Mouse (Mus musculus): ENCODE data around the gene Pgd.
A peak's percentile ranks its signal among the peaks of the same experiment; 100 is the strongest.

Gene Pgd

GRCm38 (mm10) chr4:149166957-149167611 is 513 bp upstream of the Pgd start:
- DNase-seq, result no peak

- no peak for DNase-seq
Observed at GRCm38 (mm10) chr4:149164150-149164549, 2.4 kb downstream of the Pgd start.

- DNase-seq, result no peak
Observed at GRCm38 (mm10) chr4:149163196-149163595, 3.4 kb downstream of the Pgd start.

DNA sequence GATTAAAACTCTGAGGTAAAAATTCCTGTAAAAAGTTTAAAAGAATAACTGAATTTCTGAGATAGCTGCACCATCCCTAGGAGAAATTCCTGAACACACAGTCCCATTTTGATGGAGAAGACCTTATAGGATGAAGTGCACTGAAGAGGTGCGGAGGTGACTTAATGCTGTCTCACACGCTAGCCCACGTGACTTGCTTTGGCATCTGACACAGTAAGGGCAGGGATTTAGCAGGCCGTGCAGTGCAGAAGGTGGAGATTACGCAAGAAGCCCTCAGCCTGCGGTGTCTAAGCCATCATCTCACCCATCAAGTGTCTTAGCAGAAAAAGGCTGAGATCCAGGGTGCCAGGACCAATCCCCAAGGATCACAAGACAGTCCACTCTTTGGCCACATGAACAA is 5.4 kb downstream of the Pgd start:
- DNase-seq, result no peak

DNA sequence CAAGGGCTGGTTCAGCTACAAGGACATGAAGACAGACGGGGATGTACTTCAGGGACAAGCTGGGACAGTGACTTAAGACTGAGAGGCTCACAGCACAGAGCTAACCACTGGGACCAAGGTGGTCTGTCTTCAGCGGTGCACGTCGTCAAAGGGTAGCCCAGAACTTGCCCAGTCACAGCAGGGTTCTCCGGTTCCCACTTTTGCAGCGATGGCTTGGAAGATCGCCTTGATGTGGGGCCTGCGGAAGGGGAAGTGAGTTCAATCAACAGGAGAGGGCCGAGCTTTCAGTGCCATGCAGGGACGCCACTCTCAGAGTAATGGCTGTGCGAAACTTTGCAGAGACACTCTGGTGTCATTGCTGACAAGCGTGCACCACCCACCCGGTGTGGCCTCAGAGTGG is 6.7 kb downstream of the Pgd start:
- DNase-seq, result no peak

DNA sequence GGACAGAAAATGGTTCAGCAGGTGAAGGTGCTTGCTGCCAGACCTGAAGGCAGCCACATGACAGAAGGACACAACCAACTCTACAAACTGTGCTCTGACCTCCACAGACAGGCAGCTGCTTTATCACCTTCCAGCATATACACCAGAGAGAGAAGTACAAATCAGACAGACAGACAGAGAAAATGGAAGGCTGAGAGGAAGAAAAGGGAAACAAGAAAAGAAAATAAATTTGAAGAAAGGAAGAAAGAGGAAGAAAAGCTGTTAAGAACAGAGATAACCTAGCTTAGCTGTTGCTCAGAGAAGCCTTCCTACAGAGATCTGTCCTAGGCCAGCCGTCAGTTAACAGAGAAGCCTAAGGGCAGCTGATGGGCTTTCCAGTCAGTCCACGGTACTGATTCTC is 7.4 kb downstream of the Pgd start:
- no peak for DNase-seq

DNA sequence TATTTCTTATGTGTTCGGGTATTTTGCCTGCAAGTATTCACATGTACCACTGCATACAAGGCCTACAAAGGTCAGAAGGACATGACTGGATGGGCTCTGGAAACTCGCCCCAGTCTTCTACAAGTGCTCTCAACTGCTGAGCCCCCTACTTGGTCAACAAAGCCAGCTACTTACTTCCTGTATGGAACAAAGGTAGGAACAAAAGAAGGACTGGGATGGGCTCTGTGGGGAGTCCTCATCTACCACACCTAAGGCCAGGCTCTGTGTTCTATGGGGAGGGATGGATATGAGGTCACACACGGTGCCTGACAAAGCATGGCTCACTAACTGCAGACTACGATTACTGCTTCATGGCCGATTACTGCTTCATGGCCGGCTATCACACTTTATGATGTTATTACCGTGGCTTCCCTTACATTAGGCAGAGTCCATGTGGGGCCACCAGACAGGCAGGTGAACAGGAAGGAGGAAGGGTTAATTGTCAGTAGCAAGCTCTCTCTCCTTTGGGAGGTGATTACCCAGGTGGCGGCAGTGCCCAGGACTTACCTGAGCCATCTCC is 9.1 kb downstream of the Pgd start:
- no peak for DNase-seq

- DNase-seq, result no peak
Observed at GRCm38 (mm10) chr4:149155711-149156110, 10.9 kb downstream of the Pgd start.

DNA sequence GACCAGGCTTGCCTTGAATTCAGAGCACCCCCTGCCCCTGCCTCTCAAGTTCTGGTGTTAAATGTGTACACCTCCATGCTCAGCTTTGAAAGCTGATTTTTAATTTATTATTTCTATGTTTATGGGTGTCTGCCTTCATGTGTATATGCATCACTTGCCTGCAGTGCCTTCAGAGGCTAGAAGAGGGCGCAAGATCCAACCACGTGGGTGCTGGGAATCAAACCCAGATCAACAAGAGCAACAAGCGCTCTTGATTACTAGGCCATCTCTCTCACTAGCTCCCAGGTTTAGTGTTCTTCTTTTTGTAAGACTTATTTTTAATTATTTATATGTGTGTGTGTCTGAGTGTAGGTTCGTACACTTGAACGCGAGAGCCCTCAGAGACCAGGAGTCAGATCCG is 11.7 kb downstream of the Pgd start:
- no peak for DNase-seq

DNA sequence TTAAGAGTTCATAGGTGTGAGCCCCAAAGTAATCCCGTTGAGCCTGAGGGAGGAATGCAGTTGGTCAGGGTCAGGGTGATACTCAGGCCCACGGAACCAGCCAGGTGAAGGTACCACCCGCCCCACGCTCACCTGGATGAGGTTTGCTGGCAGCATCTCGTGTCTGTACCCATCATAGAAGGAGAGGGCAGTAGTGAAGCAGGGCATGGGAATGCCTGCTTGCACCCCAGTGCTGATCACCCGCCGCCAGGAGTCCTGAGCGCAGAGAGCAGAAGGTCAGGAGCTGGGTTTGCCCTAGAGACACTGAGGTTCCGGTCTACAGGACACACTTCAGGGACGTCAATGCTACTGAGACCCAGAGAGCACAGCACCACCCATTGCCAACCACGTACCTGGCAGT is 15.8 kb downstream of the Pgd start:
- no peak for DNase-seq

DNA sequence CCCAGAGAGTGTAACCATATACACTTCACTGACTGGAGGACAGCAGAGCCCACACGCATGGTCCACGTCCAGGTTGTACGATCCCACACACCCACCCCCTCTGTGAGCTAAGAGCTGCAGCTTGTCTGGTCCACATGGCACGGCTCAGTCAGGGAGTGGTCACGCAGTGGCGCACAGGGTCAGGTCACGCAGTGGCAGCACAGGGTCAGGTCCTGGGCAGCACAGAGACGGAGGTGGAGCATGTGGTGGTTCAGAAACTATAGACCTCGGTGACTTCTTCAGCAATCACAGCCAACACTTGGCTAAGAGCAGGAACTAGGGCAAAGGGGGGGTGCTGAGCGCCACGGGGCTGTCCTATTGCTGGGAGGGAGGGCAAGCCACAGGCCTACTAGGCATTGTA is 16.3 kb downstream of the Pgd start:
- no peak for DNase-seq

- DNase-seq, result no peak
Observed at GRCm38 (mm10) chr4:149149611-149150010, 17.0 kb downstream of the Pgd start.

DNA sequence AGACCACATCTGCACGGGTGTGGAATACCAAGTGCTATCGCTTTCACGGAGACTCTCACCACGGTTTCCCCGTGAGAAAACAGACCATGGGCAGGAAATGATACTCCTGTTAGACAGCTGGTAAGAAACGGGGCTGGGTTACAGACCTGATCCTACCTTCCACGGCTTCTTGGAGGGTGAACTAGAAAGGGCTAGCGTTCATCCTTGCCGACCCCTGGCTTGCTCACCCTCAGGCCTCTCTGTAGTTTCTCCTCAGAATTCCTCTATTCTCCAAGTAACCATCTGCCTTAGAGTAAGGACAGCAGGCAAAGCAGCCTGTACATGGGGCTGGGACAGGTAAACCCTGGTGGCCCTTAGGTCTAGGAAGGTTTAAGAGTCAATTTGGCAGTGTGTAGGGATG is 17.4 kb downstream of the Pgd start:
- no peak for DNase-seq

- DNase-seq, result no peak
Observed at GRCm38 (mm10) chr4:149148084-149148483, 18.5 kb downstream of the Pgd start.

DNA sequence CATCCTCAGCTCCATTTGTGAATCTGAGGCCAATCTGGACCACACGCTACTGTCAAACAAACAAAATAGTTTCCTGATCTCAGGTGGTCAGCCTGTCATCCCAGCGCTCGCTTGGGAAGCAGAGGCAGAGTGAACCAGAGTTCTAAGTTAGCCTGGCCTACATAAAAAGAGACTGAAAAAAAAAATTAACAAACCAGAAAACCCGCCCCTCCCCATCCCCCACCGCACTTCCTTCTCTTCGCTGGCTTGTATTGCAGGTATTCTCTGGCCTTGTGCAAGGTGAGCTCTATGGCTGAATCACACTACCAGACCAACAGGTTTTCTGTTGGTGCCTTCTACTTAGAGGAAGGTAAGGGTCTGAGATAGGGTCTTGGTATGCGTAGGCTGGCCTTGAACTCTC is 19.0 kb downstream of the Pgd start:
- no peak for DNase-seq

DNA sequence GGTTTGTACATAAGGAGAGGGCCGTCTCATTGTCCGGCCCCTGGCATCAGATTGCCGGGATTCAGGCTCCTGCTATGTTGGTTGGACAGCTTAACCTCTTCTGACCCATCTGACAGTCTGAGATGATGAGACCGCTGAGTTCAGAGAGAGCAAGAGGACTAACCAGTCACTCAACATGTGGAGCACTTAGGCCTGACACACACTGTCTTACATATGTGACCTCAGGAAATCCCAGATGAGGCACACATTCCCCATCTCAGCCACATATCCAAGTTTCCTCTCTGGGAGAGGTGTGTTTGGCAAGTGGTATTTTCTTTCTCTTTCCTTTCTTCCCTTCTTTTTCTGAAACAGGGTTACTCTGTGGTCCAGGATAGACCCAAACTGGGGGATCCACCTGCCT is 21.4 kb downstream of the Pgd start:
- no peak for DNase-seq

GRCm38 (mm10) chr4:149144459-149144858 is 22.1 kb downstream of the Pgd start:
- DNase-seq, result peak; percentile 91

DNA sequence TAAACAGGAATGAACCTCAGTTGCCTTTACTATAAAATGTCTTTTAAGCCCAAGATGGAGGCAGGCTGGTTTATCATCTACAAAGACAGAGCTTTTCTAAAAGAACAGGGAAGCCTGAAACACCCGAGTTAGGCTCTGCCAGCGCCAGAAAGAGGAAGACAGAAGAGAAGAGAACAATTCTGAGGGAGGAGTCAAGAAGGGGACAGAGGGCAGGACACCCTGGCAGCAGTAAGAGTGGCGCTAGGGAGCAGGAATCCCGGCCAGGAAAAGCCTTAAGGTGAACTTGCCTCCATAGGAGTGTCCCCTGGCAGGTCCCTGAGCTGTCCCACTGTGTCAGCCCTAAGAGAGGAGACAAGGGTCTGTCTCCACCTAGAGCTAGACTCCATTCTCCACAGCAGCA is 23.0 kb downstream of the Pgd start:
- DNase-seq, result no peak

- DNase-seq, result no peak
Observed at GRCm38 (mm10) chr4:149138515-149138914, 28.1 kb downstream of the Pgd start.

DNA sequence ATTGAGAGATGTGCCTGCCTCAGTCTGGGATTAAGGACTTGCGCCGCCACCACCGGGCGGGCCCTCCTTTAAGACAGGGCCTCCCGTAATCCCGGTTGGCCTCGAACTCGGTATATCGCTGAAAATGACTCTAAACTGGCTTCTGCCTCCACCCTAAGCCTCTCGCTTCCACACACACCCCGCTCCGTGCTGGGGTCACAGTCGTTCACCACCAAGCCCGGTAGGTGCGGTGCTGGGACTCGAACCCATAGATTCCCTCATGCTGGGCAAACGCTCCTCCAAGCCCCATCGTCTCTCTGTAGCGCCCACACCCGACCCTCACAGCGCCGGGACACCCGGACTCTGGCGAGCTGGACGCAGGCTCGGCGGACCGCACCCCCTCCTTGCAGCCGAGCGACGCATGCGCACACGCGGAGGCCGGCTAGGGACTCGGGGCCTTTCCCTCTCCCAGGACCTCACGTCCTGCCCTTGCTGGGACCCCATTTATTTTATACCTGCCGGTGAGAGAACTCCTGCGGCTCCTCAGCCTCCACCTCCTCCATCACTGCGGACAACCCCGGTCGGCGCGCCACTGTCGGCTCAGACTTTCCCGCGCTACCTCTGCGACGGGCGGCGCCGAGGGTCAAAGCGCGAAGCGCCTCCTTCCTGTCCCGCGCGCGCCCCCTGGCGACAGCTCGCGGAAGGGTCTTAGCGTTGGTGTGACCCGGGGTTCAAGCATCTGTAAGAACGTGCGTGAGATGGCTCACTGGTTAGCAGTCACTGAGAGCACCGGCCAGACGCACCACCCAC is 29.4 kb downstream of the Pgd start, which contains the start of gene Cenps:
Cenps (minus strand) TSS at position 648 of the 789 bp plus-strand sequence.
- DNase-seq, result peak; percentile 95

- peak; percentile 10 for DNase-seq
Observed at GRCm38 (mm10) chr4:149136116-149136850, 30.3 kb downstream of the Pgd start.

DNA sequence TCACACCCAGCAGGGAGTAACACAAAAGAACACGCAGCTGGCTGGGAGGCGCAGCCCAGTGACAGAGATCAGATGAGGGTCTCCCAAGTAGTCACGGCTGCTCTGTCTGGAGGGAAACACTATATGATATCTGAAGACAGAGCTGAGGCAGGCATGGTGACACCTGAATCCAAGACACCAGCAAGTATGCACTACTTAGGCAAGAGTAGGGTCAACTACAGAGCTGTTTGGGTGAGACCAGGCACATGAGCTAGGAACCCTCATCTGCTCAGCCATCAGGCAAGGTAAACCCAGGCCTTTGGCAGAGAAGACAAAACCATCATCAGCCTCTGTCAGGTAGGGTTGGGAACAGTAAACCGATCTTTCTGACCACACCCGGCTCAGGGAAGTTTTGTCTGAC is 33.2 kb downstream of the Pgd start:
- DNase-seq, result no peak

DNA sequence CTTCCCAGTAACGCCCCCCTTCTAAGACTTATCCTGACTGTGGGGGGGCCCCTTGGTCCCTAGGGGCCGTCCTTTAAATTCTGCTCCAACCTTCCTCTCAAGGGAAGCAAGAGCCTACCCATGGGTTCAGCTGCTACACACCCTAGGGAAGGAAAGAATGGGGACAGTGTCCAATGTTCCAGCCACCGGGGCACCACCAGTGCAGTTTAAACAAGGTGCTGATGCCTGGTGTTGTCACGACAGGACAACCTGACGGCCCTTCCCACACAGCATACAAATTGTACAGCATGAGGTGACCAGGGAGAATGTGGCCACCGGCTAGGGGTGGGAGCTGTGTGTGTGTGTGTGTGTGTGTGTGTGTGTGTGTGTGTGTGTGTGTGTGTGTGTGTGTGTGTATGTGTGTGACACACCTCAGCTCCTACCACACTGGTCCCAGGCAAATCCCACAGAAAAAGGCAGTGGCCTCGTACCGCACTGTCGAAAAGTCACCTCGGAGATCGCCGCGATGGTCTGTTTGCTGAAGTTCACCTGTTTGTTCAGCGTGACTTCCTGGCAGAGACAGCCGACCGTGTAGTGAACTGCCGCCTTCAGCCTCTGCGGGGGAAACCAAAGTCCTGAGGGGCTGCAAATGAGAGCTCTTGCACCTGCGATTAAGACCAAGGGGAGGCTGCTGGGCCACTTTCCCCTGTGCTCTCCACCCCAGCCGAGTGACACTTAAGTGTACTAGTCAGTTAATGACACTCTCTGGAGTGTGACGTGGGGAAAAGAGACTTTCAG is 34.6 kb downstream of the Pgd start:
- no peak for DNase-seq
